Mouse (Mus musculus) CH12F3 (cell line): ENCODE measurements around the gene Gm49630.
"Not testable (repeated sequence)": the region's sequence is repeated elsewhere in the genome, so short reads cannot be mapped to it uniquely, and the experiment has no call there.

Experiments
- in situ Hi-C: fragments of 300-500 bp; cut with MboI; formaldehyde crosslinking; loops from 2 replicates; pipeline ENCODE4 v1.14.3; 2020; ENCODE audit warnings: low sequenced_read_pairs

Gm49630 gene

DNA sequence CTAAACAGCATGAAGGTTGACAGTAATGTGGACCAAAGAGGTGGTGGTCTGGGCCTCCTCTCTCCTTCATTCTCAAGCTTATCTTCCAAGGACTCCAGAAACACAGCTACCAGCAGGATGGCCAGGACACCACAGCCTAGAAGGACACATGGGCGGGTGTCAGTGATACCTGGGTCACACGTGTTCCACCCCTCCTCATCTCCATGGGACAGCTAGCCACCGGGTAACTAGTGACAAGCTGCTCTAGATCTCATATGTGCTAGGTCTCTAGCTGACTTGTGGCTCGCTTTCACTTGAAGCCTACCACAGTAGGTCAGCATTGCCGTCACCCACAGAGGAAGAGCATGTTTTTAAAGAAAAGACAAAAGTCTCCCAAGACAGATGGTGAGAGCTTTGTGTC is at the start of gene Gm49630:
Gm49630 (minus strand) TSS at position 101 of the 400 bp plus-strand sequence.
- in situ Hi-C loops: not testable (repeated sequence)

DNA sequence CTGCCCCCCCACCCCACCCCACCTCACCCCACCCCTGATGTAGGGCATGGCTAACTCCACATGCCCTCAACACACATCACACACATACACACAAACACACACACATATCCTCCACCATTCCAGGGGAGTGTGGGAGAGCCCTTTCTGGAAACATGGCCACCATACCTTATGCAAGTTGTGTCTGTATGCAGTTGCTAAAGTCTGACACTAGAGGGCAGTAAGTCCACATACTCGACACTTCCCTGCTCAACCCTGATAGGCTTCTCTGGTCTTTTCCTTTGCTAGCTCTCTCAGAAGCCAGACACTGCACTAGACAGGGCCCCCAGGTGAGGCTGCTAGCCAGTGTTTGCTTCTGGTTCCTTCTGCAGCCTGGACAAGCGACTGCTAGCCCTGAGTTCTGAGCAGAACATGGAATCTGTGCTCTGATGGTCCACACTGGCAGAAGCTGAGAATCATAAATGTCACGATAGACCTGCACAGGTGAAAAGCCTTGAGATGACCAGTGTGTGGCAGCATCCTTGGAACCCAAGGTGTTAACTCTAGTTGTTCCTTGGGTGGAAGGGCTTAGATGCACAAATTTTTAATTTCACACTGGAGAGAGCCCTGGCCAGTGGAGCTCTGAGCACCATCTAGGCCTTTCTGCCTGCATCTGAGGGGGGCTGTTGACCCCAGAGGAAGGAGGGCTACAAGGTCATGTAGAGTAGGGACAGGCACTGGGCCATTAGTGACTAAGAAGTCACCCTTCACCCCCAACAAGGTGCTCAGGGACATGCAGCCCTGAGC is 48.6 kb upstream of the Gm49630 start:
- in situ Hi-C loops: not testable (repeated sequence)

GRCm38 (mm10) chr17:7414601-7415310 is 43.0 kb upstream of the Gm49630 start:
- in situ Hi-C loops: not testable (repeated sequence)

DNA sequence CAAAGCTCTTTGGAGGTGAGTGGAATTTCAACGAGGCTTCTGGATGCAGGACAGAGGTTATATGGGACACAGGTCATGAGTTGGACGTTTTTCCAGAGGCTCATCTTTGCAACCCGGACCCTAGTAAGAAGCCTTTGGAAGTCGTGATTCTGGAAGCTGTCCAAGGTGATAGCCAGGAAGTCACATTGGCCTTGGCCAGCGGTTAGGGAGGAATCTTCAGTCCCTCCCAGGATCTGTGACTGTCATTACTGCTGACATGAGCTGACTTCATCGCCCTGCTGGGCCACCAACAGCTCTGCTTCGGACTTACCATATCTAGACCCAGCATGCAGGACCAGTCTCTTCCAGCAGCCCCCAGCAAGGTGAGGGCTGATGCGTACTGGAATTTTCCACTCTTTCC is 41.6 kb upstream of the Gm49630 start:
- in situ Hi-C loops: not testable (repeated sequence)

- in situ Hi-C loops: not testable (repeated sequence)
Observed at GRCm38 (mm10) chr17:7399770-7400169, 28.0 kb upstream of the Gm49630 start.

- in situ Hi-C loops: not testable (repeated sequence)
Observed at GRCm38 (mm10) chr17:7398198-7398847, 26.5 kb upstream of the Gm49630 start.

- in situ Hi-C loops: not testable (repeated sequence)
Observed at GRCm38 (mm10) chr17:7397079-7397478, 25.3 kb upstream of the Gm49630 start.

DNA sequence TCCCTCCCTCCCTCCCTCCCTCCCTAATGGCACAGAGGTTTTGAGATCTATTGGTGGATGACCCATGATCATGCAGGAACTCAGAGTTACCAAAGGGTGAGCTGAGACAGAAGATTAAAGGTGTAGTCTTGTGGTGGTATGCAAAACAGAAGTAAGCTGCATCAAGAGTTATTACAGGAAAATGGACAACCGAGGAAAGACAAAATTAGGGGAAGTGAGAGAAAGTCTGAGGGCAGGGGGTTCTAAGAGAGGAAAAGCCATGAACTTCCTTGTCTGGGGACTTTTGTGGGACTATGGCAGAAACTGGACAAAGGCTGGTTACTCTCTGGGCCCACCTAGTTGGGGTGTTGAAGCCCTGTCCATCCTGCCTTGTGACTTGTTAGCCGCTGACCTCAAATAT is 24.5 kb upstream of the Gm49630 start:
- in situ Hi-C loops: not testable (repeated sequence)

DNA sequence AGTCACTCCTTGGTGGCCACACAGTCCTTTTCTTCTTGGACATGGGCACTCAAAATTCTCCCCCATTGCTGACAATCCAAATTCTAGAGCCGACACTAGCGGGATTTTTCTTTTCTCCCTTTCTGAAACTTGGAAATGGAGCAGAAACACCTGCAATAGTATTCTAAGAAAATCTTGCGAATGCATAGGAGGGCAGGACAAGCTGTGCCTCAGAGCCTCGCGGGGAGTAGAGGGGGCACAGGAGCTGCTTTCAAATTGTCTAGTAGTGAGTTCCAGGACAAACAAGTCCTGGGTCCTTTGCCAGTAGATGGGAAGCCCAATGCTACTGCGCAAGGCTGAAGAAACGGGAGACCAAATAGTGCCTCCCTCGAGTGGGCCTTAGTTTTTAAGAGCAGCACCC is 23.9 kb upstream of the Gm49630 start:
- in situ Hi-C loops: not testable (repeated sequence)

DNA sequence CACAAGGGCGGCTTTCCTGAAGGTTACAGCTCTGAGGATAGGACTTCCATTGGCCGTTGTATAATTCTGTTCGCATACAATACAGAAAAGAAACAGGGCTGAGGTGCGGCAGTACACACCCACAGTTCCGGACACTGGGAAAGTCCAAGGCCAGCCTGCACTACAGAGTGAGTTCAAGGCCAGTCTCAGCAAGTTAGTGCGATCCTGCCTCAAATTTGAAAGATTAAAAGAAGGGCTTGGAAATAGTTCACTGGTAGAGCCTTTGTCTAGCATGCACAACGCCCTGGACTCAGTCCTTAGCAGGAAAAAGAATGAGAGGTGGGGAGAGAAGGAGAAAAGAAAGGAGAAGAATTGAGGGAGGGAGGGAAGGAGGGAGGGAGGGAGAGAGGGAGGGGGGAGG is 23.3 kb upstream of the Gm49630 start:
- in situ Hi-C loops: not testable (repeated sequence)

DNA sequence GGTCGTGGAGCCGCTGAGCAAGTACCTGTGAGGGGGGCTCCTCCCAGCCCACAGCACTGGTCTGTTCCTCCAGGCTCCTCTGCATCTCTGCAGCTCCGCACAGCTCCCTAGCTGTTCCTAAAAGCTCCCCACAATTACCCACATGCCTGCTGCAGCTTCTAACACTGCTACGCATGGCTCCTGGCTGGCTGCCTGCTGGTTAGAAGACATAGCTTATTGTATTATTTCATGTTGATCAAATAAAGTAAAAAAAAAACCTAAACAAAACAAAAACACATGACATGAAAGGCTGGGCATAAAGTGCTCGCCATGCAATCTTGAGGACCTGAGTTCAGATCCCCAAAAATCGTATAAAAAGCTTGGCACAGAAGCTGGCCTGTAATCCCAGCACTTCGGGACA is 18.1 kb upstream of the Gm49630 start:
- in situ Hi-C loops: not testable (repeated sequence)

GRCm38 (mm10) chr17:7388958-7389356 is 17.2 kb upstream of the Gm49630 start:
- in situ Hi-C loops: not testable (repeated sequence)

DNA sequence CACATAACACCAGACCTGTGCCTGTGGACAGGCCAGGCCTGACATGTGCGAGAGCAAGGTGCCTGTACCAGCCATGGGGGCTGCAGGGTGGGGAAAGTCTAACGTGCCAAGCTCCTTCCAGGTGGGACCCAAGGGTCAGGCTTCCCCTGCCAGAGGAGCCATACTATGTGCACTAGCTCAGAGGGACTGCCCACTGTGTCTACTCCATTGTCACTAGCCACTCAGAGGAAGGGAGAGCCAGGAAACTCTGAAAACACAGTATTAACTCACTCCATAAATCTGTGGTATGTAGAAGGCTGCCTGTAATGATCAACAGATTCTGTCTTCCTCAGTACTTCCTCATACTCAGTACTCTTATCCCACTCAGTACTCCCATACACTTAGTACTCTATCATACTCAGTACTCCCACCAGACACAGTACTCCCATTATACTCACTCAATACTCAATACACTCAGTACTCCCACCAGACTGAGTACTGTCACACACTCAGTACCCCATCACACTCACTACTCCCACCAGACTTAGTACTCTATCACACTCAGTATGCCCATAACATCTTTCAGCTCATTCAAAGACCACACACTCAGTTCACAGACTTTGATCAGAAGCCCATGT is 16.7 kb upstream of the Gm49630 start:
- in situ Hi-C loops: not testable (repeated sequence)

DNA sequence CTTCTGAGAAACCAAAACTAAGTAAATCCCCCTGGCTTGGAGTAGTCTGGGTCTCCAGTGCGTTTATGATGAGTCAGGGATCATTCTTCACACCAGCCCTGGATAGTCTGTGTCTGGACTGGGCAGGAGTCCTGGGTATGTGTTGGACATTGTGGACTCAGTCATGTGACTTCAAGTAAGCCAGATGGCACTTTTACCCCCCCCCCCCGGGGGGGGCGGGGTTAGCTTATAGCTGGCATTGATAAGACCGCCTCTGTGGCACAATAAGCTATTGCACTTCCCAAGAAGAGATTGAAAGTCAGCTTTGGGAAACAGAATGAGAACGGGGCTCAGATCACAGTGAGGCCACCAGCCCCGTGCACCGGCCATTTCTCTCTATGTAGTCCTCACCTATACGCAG is 14.2 kb upstream of the Gm49630 start:
- in situ Hi-C loops: not testable (repeated sequence)

- in situ Hi-C loops: not testable (repeated sequence)
Observed at GRCm38 (mm10) chr17:7385364-7385763, 13.6 kb upstream of the Gm49630 start, which contains the start of gene Unc93a2. Gene Unc93a2 (minus strand): TSS chr17:7385464.

GRCm38 (mm10) chr17:7383167-7384143 is 11.7 kb upstream of the Gm49630 start:
- in situ Hi-C loops: not testable (repeated sequence)

- in situ Hi-C loops: not testable (repeated sequence)
Observed at GRCm38 (mm10) chr17:7382711-7383110, 10.9 kb upstream of the Gm49630 start.

DNA sequence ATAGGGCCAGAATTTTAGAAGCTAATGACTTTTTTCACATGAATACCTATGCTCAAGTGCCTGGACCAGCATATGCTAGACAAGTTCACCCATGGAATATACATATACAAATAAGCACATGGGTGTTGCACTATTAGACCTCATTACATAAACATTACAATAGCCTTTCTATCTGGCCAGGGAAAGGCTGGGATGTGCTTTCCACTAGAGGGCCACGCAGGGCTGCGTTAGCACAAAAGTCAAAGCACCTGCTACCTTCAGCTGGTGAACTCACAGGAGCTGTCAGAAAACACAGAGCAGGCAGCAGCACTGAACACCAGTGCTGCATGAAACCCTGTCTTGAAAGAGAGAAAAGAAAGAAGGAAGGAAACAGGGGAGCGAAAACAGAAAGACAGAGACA is 6.1 kb upstream of the Gm49630 start:
- in situ Hi-C loops: not testable (repeated sequence)

DNA sequence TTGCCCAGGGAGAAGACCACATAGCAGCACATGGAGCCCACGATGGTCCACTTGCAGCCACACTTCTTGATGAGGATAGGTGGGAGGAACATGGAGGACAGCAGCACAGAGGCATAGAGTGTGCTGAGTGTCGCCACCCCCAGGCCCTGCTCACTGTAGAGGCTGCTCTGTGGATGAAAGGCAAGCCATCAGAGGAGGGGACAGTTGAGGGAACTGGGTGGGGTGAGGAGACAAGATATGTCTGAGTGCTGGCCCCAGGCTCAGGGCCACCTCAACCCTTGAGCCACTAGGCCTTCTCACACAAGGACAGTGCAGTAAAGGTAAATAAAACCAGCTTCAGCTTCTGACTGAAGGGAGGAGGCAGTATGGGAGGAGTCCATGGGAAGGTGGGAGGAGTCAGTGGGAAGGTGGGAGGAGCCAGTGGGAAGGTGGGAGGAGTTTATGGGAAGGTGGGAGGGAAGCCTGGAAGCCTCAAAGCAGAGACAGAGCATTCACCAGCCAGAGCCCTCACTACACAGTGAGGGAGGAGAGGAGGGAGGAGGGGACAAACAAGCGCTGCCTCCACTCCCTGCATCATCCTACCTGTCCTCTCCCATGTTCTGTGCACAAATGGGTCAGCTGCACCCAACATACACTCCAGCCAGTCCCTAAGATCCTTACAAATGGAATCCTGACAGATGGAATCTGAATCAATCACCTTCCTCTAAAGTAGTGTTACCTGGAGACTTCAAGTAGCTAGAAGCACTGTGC is 5.3 kb upstream of the Gm49630 start:
- in situ Hi-C loops: not testable (repeated sequence)
